Mouse (Mus musculus) midbrain, embryonic 12.5 days (tissue): Measurements from ENCODE around the gene Tekt1. TPM values are rescaled to one million over a fixed set of nuclear protein-coding genes. Genes with fewer than 3 reads are reported as not detected.

Experiments used
- ATAC-seq: fragments of 200-750 bp; cut with Nextera tagmentation; 2 replicates; pipeline ENCODE4 v1.8.0; 2017; ENCODE audit warnings: low read depth, moderate TSS enrichment, moderate library complexity; ENCODE audit not compliant: low FRiP score
- H3K27ac ChIP-seq: fragments of 300-500 bp; sonication (generic); replicated peaks from 2 replicates; pipeline ENCODE4 v1.5.1; 2016; ENCODE audit warnings: mild to moderate bottlenecking
- H3K27me3 ChIP-seq: fragments of 300-500 bp; sonication (generic); 2 replicates; pipeline ENCODE4 v1.6.1; 2016; ENCODE audit warnings: mild to moderate bottlenecking
- H3K36me3 ChIP-seq: fragments of 300-500 bp; sonication (generic); 2 replicates; pipeline ENCODE4 v1.6.1; 2016
- H3K4me1 ChIP-seq: fragments of 300-500 bp; sonication (generic); 2 replicates; pipeline ENCODE4 v1.6.1; 2016
- H3K4me2 ChIP-seq: fragments of 300-500 bp; sonication (generic); replicated peaks from 2 replicates; pipeline ENCODE4 v1.6.1; 2016; ENCODE audit warnings: mild to moderate bottlenecking, moderate library complexity
- H3K4me3 ChIP-seq: fragments of 300-500 bp; sonication (generic); 2 replicates; pipeline ENCODE4 v1.5.1; 2016; ENCODE audit warnings: mild to moderate bottlenecking
- H3K9ac ChIP-seq: fragments of 300-500 bp; sonication (generic); replicated peaks from 2 replicates; pipeline ENCODE4 v1.6.1; 2016; ENCODE audit warnings: mild to moderate bottlenecking, moderate library complexity
- H3K9me3 ChIP-seq: fragments of 300-500 bp; sonication (generic); 2 replicates; pipeline ENCODE4 v1.6.1; 2016; ENCODE audit warnings: mild to moderate bottlenecking
- WGBS: fragments of 180-500 bp; shearing (Covaris S2); methylation state at CpG from one replicate; pipeline ENCODE4 v1.1.7; 2016; 5-methylcytosine and 5-hydroxymethylcytosine counted together
- polyA plus RNA-seq: library from polyadenylated mRNA; unstranded; fragments of >200 nt; fragmentation: Nextera tagmentation; extraction: Ambion mirVana; gene quantifications from 2 replicates; pipeline ENCODE4 v1.2.1, GENCODE M21; 2016

The Tekt1 gene
- polyA plus RNA-seq, 1 experiment from 2014 or later, result 4.6 TPM

GRCm38 (mm10) chr11:72332951-72333667, 29.1 kb downstream of the Tekt1 start:
- no peaks in the 10 kb centered on the region for H3K36me3 ChIP-seq
- H3K27ac ChIP-seq, result no peak overlapping the region
- H3K9me3 ChIP-seq, result no peaks in the 10 kb centered on the region
- H3K4me1 ChIP-seq, result peaks cover under 1% of the 10 kb centered on the region
- no peaks in the 10 kb centered on the region for H3K27me3 ChIP-seq
- no peak for ATAC-seq
- 73% methylated on average over 9 of the region's 9 CpGs for WGBS
- no peak overlapping the region for H3K9ac ChIP-seq
- H3K4me2 ChIP-seq, result no peak overlapping the region
- no peak overlapping the region for H3K4me3 ChIP-seq

- H3K9ac ChIP-seq, result no peak overlapping the region
- no peak for ATAC-seq
- no peak overlapping the region for H3K27ac ChIP-seq
- H3K9me3 ChIP-seq, result no peaks in the 10 kb centered on the region
- no peaks in the 10 kb centered on the region for H3K36me3 ChIP-seq
- WGBS, result 90% methylated on average over 4 of the region's 4 CpGs
- H3K4me1 ChIP-seq, result no peaks in the 10 kb centered on the region
- H3K4me3 ChIP-seq, result no peak overlapping the region
- H3K4me2 ChIP-seq, result no peak overlapping the region
- no peaks in the 10 kb centered on the region for H3K27me3 ChIP-seq
Observed at GRCm38 (mm10) chr11:72325701-72326100, 36.5 kb downstream of the Tekt1 start.

- H3K4me3 ChIP-seq, result no peak overlapping the region
- no peak overlapping the region for H3K9ac ChIP-seq
- no peaks in the 10 kb centered on the region for H3K36me3 ChIP-seq
- H3K4me1 ChIP-seq, result no peaks in the 10 kb centered on the region
- no peaks in the 10 kb centered on the region for H3K27me3 ChIP-seq
- no peak overlapping the region for H3K4me2 ChIP-seq
- 63% methylated on average over 3 of the region's 3 CpGs for WGBS
- no peaks in the 10 kb centered on the region for H3K9me3 ChIP-seq
- no peak for ATAC-seq
- no peak overlapping the region for H3K27ac ChIP-seq
Observed at GRCm38 (mm10) chr11:72324431-72324830, 37.8 kb downstream of the Tekt1 start.

GRCm38 (mm10) chr11:72318026-72318425, 44.2 kb downstream of the Tekt1 start:
- Histone ChIP-seq H3K4me2 (no peak overlapping the region), H3K36me3 (no peaks in the 10 kb centered on the region), H3K27me3 (peaks cover 34% of the 10 kb centered on the region), H3K4me1 (0 out of 2 replicates have a peak, but pooled peaks cover 4% of the 10 kb centered on the region), H3K9me3 (no peaks in the 10 kb centered on the region), H3K4me3 (no peak overlapping the region), H3K27ac (no peak overlapping the region), H3K9ac (no peak overlapping the region)
- ATAC-seq, result no peak
- 75% methylated on average over 5 of the region's 5 CpGs for WGBS

- Histone ChIP-seq H3K9me3 (no peaks in the 10 kb centered on the region), H3K4me3 (peak within 1 kb of the TSS; percentile 33), H3K27me3 (peaks cover 42% of the 10 kb centered on the region), H3K9ac (0 out of 2 replicates have a peak within 1 kb of the TSS, but pooled peaks have one; percentile 41), H3K4me1 (0 out of 2 replicates have a peak, but pooled peaks cover 4% of the 10 kb centered on the region), H3K4me2 (peak within 1 kb of the TSS; percentile 53), H3K27ac (no peak within 1 kb of the TSS), H3K36me3 (no peaks in the 10 kb centered on the region)
- 11% methylated on average over 42 of the region's 42 CpGs for WGBS
- no peak for ATAC-seq
Observed at GRCm38 (mm10) chr11:72314151-72314895, 47.9 kb downstream of the Tekt1 start, which contains the start of gene Fbxo39. Gene Fbxo39, plus strand, starts transcription at chr11:72314444.

- Histone ChIP-seq H3K4me2 (no peak overlapping the region), H3K9ac (no peak overlapping the region), H3K4me3 (no peak overlapping the region), H3K27ac (no peak overlapping the region), H3K9me3 (no peaks in the 10 kb centered on the region), H3K27me3 (peaks cover 35% of the 10 kb centered on the region), H3K36me3 (no peaks in the 10 kb centered on the region), H3K4me1 (0 out of 2 replicates have a peak, but pooled peaks cover 4% of the 10 kb centered on the region)
- WGBS, result 82% methylated on average over 10 of the region's 10 CpGs
- ATAC-seq, result no peak
Observed at GRCm38 (mm10) chr11:72311355-72312001, 50.8 kb downstream of the Tekt1 start.

- Histone ChIP-seq H3K36me3 (no peaks in the 10 kb centered on the region), H3K9ac (no peak overlapping the region), H3K4me2 (no peak overlapping the region), H3K27ac (no peak overlapping the region), H3K9me3 (no peaks in the 10 kb centered on the region), H3K27me3 (peaks cover 32% of the 10 kb centered on the region), H3K4me1 (0 out of 2 replicates have a peak, but pooled peaks cover 4% of the 10 kb centered on the region), H3K4me3 (no peak overlapping the region)
- WGBS, result 82% methylated on average over 4 of the region's 4 CpGs
- ATAC-seq, result no peak
Observed at GRCm38 (mm10) chr11:72310491-72310890, 51.8 kb downstream of the Tekt1 start.

GRCm38 (mm10) chr11:72308982-72309381, 53.3 kb downstream of the Tekt1 start:
- no peaks in the 10 kb centered on the region for H3K4me1 ChIP-seq
- no peak overlapping the region for H3K9ac ChIP-seq
- no peak for ATAC-seq
- 76% methylated on average over 2 of the region's 2 CpGs for WGBS
- no peak overlapping the region for H3K27ac ChIP-seq
- no peak overlapping the region for H3K4me3 ChIP-seq
- H3K36me3 ChIP-seq, result no peaks in the 10 kb centered on the region
- no peak overlapping the region for H3K4me2 ChIP-seq
- H3K27me3 ChIP-seq, result peaks cover 17% of the 10 kb centered on the region
- H3K9me3 ChIP-seq, result no peaks in the 10 kb centered on the region

GRCm38 (mm10) chr11:72307461-72307860, 54.8 kb downstream of the Tekt1 start:
- no peak for ATAC-seq
- Histone ChIP-seq H3K4me3 (no peak overlapping the region), H3K4me2 (no peak overlapping the region), H3K27me3 (peaks cover 4% of the 10 kb centered on the region; the same call in 1 of the 2 replicates), H3K36me3 (no peaks in the 10 kb centered on the region), H3K27ac (no peak overlapping the region), H3K4me1 (no peaks in the 10 kb centered on the region), H3K9me3 (no peaks in the 10 kb centered on the region), H3K9ac (no peak overlapping the region)
- 84% methylated on average over 5 of the region's 5 CpGs for WGBS

GRCm38 (mm10) chr11:72302230-72302629, 60.0 kb downstream of the Tekt1 start:
- H3K4me3 ChIP-seq, result no peak overlapping the region
- no peaks in the 10 kb centered on the region for H3K9me3 ChIP-seq
- H3K9ac ChIP-seq, result no peak overlapping the region
- no peaks in the 10 kb centered on the region for H3K36me3 ChIP-seq
- no peak overlapping the region for H3K27ac ChIP-seq
- no peaks in the 10 kb centered on the region for H3K27me3 ChIP-seq
- WGBS, result 85% methylated on average over 7 of the region's 7 CpGs
- no peak for ATAC-seq
- peaks cover 4% of the 10 kb centered on the region; the same call in 1 of the 2 replicates for H3K4me1 ChIP-seq
- H3K4me2 ChIP-seq, result no peak overlapping the region

- H3K4me1 ChIP-seq, result peaks cover 4% of the 10 kb centered on the region; the same call in 1 of the 2 replicates
- H3K4me2 ChIP-seq, result no peak within 1 kb of the TSS
- H3K27ac ChIP-seq, result no peak within 1 kb of the TSS
- ATAC-seq, result no peak
- 33% methylated on average over 6 of the region's 6 CpGs for WGBS
- H3K9me3 ChIP-seq, result no peaks in the 10 kb centered on the region
- no peaks in the 10 kb centered on the region for H3K27me3 ChIP-seq
- no peak within 1 kb of the TSS for H3K9ac ChIP-seq
- no peak within 1 kb of the TSS for H3K4me3 ChIP-seq
- H3K36me3 ChIP-seq, result no peaks in the 10 kb centered on the region
Observed at GRCm38 (mm10) chr11:72301334-72301733, 60.9 kb downstream of the Tekt1 start, which contains the start of gene Xaf1. Gene Xaf1, plus strand, starts transcription at chr11:72301629.
